In genomic region chr16:17921325-17922162, GRCm38 (mm10) we compare ENCODE assay signal across 8 mouse cellular contexts. TPM values are rescaled to one million over a fixed set of nuclear protein-coding genes. Genes with fewer than 3 reads are reported as not detected.
DNase-seq lines count a peak whose midpoint lies in the region; ATAC-seq lines count a peak whose summit lies in the region.

No protein-coding gene starts in this region.

- 2% methylated on average over 46 of the region's 47 CpGs for WGBS in hindbrain, embryonic 13.5 days

- peaks cover 3% of the 10 kb centered on the region; the same call in 1 of the 2 replicates for H3K9me3 ChIP-seq in hindbrain, embryonic 13.5 days

- peak overlapping the region; percentile 89 for H3K4me2 ChIP-seq in hindbrain, embryonic 13.5 days

- H3K36me3 ChIP-seq in hindbrain, embryonic 13.5 days: peaks cover 19% of the 10 kb centered on the region

- H3K27me3 ChIP-seq in hindbrain, embryonic 13.5 days: peaks cover 42% of the 10 kb centered on the region

- peak overlapping the region; percentile 81 for H3K4me3 ChIP-seq in hindbrain, embryonic 13.5 days

- H3K9ac ChIP-seq in hindbrain, embryonic 13.5 days: peak overlapping the region; percentile 89

- ATAC-seq in hindbrain, embryonic 13.5 days (ENCODE audit: low FRiP score): peak; percentile 93

- H3K27ac ChIP-seq in hindbrain, embryonic 13.5 days: peak overlapping the region; percentile 93

- H3K4me1 ChIP-seq in hindbrain, embryonic 13.5 days (replicated peaks): peaks cover 42% of the 10 kb centered on the region

- peak; percentile 99 for DNase-seq in NIH3T3 (ENCODE audit: low read depth)
- peak; percentile 98 to 99 for DNase-seq in cerebellum, postnatal 10 days
- peak; percentile 93 to 97 for DNase-seq in frontal cortex, postnatal 10 days (ENCODE audit: low spot score in 2 of 2)
- peak; percentile 91 to 96 for DNase-seq in layer of hippocampus, postnatal 25 days (ENCODE audit: extremely low spot score in 1 of 2, low spot score in 1 of 2)
- peak; percentile 95 for DNase-seq in lung, postnatal 25 days (ENCODE audit: low spot score)
- DNase-seq in retina, embryonic 14.5 days (ENCODE audit: low spot score): peak; percentile 98
- DNase-seq in thymus, postnatal 4 days: peak; percentile 97

RNA-seq across cellular contexts. Expression of gene Slc25a1, which starts 6.5 kb away (rescaled TPM):
- 172 and 173 TPM in 2 replicates for polyA plus RNA-seq in hindbrain, embryonic 13.5 days (2015; fragmentation: Nextera tagmentation; extraction: Ambion mirVana)
- total RNA-seq in layer of hippocampus, postnatal 25 days (2021): 10 to 100 TPM; 52.6 to 53.5 TPM

RNA-seq across cellular contexts. Expression of gene Gsc2, which starts 6.7 kb away (rescaled TPM):
- polyA plus RNA-seq in hindbrain, embryonic 13.5 days (2015; fragmentation: Nextera tagmentation; extraction: Ambion mirVana): 0.94 and 1.1 TPM in 2 replicates
- not detected for total RNA-seq in layer of hippocampus, postnatal 25 days (2021)

RNA-seq across cellular contexts. Expression of gene Ess2, which starts 10.4 kb away (rescaled TPM):
- polyA plus RNA-seq in hindbrain, embryonic 13.5 days (2015; fragmentation: Nextera tagmentation; extraction: Ambion mirVana): 47.8 and 53.9 TPM in 2 replicates
- total RNA-seq in layer of hippocampus, postnatal 25 days (2021): 10 to 100 TPM; 26.3 to 32.1 TPM

RNA-seq across cellular contexts. Expression of gene Tssk2, which starts 23.1 kb away (rescaled TPM):
- polyA plus RNA-seq in hindbrain, embryonic 13.5 days (2015; fragmentation: Nextera tagmentation; extraction: Ambion mirVana): not detected in 2 replicates
- not detected for total RNA-seq in layer of hippocampus, postnatal 25 days (2021)

RNA-seq across cellular contexts. Expression of gene Dgcr2, which starts 23.2 kb away (rescaled TPM):
- 94.0 and 101 TPM in 2 replicates for polyA plus RNA-seq in hindbrain, embryonic 13.5 days (2015; fragmentation: Nextera tagmentation; extraction: Ambion mirVana)
- 100 to 1,000 TPM; 103 to 114 TPM for total RNA-seq in layer of hippocampus, postnatal 25 days (2021)

Comparison
In these comparisons a context has a peak if more than half of its experiments do, and no peak if none do; other contexts are left out.
1. Peak in every context shown above with its lines: DNase-seq, ATAC-seq, H3K4me3 ChIP-seq and H3K27ac ChIP-seq.